Mouse (Mus musculus) brain, adult 2 months (tissue): Measurements from ENCODE around the gene Vav3.
A peak's percentile ranks its signal among the peaks of the same experiment; 100 is the strongest.
"Not testable (repeated sequence)": the region's sequence is repeated elsewhere in the genome, so short reads cannot be mapped to it uniquely, and the experiment has no call there.

ENCODE experiments used
- DNase-seq: peaks from one replicate; pipeline ENCODE4 v3.0.0; 2011; ENCODE audit warnings: low read depth, low spot score

Vav3 gene

GRCm38 (mm10) chr3:109440001-109440400 is 99.5 kb downstream of the Vav3 start:
- no peak for DNase-seq

DNA sequence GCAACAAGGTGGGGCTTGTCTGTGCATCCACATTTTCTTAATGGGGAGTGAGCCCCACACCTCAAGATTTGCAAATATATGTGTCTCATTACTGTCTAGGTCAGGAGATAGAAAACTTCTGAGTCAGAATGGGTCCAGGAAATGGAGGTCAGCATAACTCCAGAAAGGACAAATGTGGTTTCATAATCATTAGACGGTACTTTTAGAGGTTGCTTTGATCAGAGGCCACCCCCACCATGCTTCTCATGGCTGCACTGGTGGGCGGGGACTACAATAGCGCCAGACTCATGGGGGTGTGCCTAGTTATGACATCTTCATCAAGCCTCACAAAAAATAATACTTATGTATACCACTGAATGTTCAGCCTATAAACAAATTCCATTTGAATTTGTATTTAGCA is 103.6 kb downstream of the Vav3 start:
- DNase-seq = no peak

GRCm38 (mm10) chr3:109446903-109447302 is 106.5 kb downstream of the Vav3 start:
- DNase-seq = no peak

DNA sequence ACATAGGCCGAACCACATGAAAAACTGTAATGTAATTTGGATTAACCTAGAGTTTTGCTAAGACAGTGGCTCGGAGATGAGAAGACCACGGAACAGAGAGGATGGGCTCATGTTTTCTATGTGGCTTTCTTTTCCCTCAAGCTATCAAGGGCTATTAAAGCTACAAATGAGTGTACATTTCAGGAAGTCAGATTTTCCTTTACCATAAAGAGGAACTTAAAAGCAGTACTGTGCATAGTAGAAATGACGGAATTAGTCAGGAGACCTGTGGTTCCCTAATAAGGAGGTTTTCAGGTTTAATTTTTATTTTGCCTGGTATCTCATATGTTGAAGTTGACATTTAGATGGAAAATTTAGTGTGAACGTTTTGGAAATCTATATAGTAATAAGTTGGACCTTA is 107.8 kb downstream of the Vav3 start:
- DNase-seq = not testable (repeated sequence)

DNA sequence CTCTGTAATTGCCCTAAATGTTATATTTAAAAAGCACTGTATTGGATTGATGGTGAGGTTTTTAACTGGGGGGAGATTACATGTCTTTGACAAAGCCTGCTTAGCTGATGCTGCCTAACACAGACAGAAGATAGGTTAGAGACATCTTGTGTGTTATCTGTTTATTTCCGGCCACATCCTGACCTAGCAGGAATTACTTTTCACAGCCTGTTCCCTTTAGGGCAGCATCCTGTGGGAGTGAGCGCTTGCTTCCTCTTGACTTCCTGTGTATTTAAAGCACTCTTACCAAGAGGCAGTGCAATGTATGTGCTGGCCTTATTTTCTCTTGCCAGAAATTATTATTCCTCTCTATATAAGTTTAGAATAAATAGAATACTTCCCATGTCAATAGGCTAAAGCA is 111.5 kb downstream of the Vav3 start:
- no peak for DNase-seq

DNA sequence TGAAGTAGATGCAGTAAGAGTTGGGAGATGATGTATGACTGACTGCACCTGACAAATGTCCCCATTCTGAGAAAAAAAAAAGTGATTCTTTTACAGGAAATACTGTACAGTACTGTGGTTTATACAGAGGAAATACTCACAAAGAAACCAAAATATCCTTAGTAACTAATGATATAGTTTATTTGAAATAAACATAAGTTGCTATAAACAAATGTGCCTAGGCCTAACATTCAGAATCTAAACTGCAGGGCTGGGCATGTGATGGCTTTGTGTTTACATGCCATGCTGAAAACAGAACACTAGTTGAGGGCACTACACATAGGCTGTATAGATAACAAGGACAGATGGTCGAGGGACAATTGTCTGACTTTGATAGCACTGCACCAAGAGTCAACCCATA is 114.2 kb downstream of the Vav3 start:
- DNase-seq = no peak

- no peak for DNase-seq
These were observed 115.9 kb downstream of the Vav3 start for GRCm38 (mm10) chr3:109456340-109456739.

DNA sequence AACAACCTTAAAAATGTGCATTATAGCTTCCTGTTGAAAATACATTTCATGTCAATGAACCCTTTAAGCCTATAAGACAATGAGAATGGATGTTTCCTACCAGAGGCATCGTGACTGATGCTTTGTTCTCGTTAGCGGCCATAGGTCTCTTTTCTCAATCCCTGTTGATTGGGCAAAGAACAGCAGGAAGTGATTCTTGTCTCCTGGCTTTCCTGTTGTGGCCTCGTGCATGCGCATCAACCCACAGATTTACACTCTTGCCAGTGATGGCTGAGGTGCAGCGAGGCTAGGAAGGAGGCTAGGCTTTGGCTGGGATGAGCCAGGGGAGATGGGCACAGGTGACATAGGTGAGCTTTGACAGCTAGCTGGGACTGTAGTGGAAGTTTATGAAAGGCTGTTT is 123.2 kb downstream of the Vav3 start:
- DNase-seq = no peak

DNA sequence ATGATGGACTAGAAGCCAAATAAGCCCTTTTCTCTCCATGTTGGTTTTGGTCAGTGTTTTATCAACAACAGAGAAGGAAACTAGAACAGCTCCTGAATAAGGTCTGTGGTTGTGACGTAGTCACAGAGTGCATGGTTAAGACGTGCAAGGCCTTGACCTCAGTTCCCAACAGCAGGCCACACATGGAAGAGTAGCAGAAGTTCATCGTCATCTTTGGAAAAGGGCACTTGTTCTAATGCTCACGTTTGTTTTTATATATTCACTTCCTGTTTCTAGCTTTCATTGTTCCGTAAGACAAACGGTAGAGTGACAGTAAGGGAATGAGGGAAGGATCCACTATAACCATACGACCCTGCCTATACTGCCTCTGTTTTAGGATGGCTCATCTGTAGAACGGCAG is 124.1 kb downstream of the Vav3 start:
- DNase-seq = no peak

GRCm38 (mm10) chr3:109466541-109466940 is 126.1 kb downstream of the Vav3 start:
- DNase-seq = no peak

DNA sequence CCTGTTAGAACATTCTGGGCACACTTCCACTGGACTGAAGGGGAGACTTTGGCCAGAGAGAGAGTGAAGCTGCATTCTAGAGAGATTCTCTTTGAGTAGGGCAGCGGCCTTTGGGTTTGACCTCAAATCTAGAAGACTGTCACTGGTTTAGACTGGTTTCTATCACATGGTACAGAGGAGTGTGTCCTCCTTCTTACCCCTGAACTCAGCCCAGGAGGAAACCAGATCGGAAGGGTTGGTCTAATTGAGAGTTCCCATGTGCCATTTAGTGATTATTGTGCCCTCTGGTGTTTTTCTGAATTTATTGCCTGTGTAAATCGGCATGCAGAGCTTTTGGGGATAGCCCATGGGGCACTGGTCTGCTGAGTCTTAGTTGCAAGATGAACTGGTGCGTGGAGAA is 126.8 kb downstream of the Vav3 start:
- DNase-seq = no peak

- peak; percentile 53 for DNase-seq
These were observed 129.0 kb downstream of the Vav3 start for GRCm38 (mm10) chr3:109469465-109469864.

- no peak for DNase-seq
These were observed 130.3 kb downstream of the Vav3 start for GRCm38 (mm10) chr3:109470651-109471255.

DNA sequence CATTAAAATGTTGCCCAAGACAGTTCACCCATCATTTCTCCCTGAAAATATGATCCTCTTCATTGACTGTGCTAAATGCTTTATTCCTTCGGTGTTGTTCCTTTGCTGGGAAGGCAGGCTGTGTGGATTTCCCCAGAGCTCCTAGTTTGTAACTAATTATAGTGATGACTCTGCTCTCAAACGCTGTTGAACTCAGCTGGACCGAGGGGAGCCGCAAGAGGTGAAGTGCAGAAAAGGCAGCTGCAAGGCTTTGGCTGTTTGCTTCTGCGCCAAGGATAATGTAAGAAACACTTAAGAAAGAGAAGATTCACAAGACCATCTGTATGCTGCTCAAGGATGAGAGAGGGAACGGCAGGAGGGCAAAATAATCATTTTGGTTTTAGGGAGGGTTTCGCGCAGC is 136.1 kb downstream of the Vav3 start:
- DNase-seq = peak; percentile 37

DNA sequence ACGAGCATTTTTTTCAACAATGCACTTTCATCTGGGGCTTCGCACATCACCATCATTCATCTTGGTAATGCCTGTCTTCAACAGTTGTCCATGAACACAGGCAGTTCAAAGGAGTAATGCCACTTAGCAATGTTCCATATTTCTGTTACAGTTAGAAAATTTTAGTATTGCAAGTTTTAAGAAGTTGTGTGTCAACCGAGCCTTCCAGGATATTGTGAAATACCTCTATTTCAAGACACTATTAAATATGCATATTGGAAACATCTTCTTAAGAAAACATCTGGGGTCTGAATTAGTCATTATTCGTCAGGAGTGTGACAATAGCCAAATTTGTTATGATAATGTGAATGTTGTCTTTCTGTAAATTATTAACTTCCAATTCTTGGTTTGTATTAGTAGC is 137.8 kb downstream of the Vav3 start:
- DNase-seq = no peak

GRCm38 (mm10) chr3:109480625-109481024 is 140.2 kb downstream of the Vav3 start:
- DNase-seq = no peak

DNA sequence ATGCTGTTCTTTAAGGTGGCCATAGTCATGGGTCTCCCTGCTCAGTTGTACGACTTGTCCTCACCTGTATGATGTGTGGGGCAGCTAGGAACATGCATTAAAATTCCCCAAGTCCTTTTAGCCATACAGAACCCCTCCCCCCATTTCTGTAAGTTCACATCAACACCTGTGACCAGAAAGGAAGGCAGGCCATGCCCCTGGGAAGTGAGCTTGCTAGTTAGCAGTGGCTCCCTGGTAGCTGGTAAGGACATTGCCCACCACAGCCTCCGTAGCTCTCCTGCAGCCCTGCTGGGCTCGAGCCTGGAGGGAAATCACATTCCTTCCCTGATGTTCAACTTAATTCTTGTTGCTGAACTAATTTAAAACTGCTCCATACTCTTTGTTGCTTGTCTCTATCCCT is 146.3 kb downstream of the Vav3 start:
- DNase-seq = no peak

DNA sequence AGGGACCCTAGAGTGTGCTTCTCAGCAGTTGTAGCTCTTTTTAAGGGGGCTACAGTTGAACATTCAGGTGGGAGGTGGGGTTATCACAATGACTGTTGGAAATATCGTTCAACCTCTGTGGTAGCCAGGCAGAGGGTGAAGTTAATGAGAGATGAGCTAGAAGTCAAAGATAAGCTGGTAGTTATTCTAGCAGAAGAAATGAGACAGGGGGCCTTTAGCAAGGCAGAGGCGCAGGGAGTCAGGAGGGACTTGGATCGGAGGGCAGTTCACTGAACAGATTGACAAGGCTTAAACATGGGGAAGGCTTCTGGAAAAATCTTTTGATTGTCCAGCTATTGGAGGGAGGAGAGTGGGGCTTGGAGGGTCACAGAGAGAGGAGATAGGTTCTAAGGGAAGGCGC is 147.4 kb downstream of the Vav3 start:
- DNase-seq = no peak

DNA sequence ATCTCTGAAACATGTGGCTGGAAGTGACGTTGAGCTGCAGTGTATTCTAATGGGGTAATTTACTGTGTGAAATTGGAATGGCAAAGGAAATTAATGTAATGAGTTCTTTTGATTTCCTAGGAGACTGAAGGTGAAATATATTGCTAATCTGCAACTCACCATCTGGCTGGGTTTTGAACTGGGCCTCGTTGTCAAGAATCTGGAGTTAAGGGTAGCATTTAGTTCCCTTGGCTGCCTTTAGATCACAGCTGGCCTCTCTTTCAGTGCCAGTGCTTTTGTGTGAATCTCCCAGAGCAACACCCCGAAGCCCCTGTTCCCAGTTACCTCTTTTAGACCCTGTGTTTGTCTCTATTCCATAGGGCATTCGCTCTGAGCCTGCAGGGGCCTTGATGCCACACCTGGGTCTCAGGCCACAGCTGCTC is 148.3 kb downstream of the Vav3 start:
- no peak for DNase-seq

DNA sequence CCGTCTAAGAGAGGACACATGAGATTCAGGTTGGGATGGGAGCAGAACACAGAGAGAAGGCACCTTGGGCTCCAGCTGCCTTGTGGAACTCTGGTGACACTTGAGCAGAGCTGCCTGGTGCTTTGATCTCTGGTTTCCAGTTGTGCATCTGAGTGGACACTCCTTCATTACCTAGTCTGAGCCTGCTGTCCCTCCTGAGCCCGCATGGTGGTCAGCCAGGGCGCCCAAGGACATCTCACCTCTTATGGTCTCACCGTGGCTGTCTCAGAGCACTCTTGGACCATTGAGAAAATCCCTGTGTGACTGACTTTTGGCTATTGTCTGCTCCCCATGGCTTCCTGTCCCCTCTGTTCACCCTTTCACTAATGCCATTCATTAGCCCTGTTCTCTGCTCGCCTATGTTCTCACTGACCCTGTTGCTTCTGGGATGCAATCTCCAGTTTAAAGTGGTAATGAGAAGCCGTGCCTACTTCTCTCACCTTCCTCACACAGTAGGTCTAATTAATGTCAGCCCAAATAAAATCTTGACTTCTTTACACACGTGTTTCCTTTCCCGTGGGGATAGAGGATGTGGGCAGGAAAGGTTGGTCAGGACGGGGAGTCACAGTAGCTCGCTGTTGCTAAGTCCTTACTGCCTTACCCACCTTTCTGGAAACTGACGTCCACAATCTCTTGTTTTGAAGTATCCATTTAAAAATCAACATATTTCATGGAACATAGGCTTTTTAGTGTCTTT is 150.3 kb downstream of the Vav3 start:
- DNase-seq = no peak

GRCm38 (mm10) chr3:109491568-109491967 is 151.1 kb downstream of the Vav3 start:
- DNase-seq = peak; percentile 85

DNA sequence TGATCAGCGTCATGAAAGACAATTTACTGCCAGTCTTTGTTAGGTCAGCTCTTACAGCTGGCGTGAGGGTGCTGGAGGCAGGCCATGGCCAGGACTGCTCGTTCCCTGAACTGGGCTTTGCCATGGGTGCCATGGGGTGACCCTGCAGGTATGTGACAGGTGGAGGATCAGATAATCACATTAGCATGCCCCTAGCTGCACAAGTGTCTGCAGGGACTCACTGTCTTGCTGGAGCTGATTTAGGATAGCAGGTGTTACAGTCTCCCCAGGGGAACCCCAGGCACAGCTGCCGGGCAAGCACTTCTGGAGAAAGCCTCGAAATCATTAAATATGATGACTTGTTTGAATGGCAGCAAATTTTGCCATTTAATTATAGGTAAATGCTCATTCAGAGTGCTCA is 156.0 kb downstream of the Vav3 start:
- DNase-seq = no peak

GRCm38 (mm10) chr3:109497074-109497473 is 156.6 kb downstream of the Vav3 start:
- peak; percentile 50 for DNase-seq
